In genomic region chr7:46665236-46665635, GRCm38 (mm10) we compare ENCODE assay signal across 8 mouse cellular contexts. TPM values are rescaled to one million over a fixed set of nuclear protein-coding genes. Genes with fewer than 3 reads are reported as not detected.
DNase-seq lines count a peak whose midpoint lies in the region; ATAC-seq and TF ChIP-seq lines count a peak whose summit lies in the region.

No protein-coding gene starts in this region.

- no peak overlapping the region for H3K4me3 ChIP-seq in hindbrain, embryonic 11.5 days (ENCODE audit: low read depth, low read length)
- no peak overlapping the region for H3K4me3 ChIP-seq in hindbrain, embryonic 16.5 days (ENCODE audit: low read length)
- no peak overlapping the region for H3K4me3 ChIP-seq in thymus, adult 2 months (ENCODE audit: control insufficient read depth, insufficient read depth, low read length)
- H3K4me3 ChIP-seq in limb, embryonic 11.5 days (ENCODE audit: low read depth, low read length): no peak overlapping the region

- no peaks in the 10 kb centered on the region for H3K36me3 ChIP-seq in hindbrain, embryonic 11.5 days (ENCODE audit: control insufficient read depth, insufficient read depth, low read length)
- H3K36me3 ChIP-seq in hindbrain, embryonic 16.5 days (ENCODE audit: control insufficient read depth, insufficient read depth, low read length): no peaks in the 10 kb centered on the region
- no peaks in the 10 kb centered on the region for H3K36me3 ChIP-seq in thymus, adult 2 months (ENCODE audit: control insufficient read depth, insufficient read depth, low read length)
- no peaks in the 10 kb centered on the region for H3K36me3 ChIP-seq in limb, embryonic 11.5 days (ENCODE audit: control insufficient read depth, insufficient read depth, low read length)

- H3K9me3 ChIP-seq in hindbrain, embryonic 11.5 days (ENCODE audit: control insufficient read depth, low read length): no peaks in the 10 kb centered on the region
- no peaks in the 10 kb centered on the region for H3K9me3 ChIP-seq in hindbrain, embryonic 16.5 days (ENCODE audit: control insufficient read depth, low read length)
- no peaks in the 10 kb centered on the region for H3K9me3 ChIP-seq in limb, embryonic 11.5 days (ENCODE audit: control insufficient read depth, low read length)

- H3K4me1 ChIP-seq in hindbrain, embryonic 11.5 days (replicated peaks; ENCODE audit: control insufficient read depth, insufficient read depth, low read length): no peaks in the 10 kb centered on the region
- H3K4me1 ChIP-seq in hindbrain, embryonic 16.5 days (ENCODE audit: control insufficient read depth, insufficient read depth, low read depth, low read length): peaks cover 9% of the 10 kb centered on the region
- no peaks in the 10 kb centered on the region for H3K4me1 ChIP-seq in thymus, adult 2 months (replicated peaks; ENCODE audit: control insufficient read depth, insufficient read depth, low read length)
- no peaks in the 10 kb centered on the region for H3K4me1 ChIP-seq in limb, embryonic 11.5 days (ENCODE audit: control insufficient read depth, insufficient read depth, low read length)

- no peak for ATAC-seq in hindbrain, embryonic 11.5 days (ENCODE audit: low FRiP score)
- ATAC-seq in hindbrain, embryonic 16.5 days: no peak
- no peak for ATAC-seq in limb, embryonic 11.5 days (ENCODE audit: insufficient number of reproducible peaks, low FRiP score, low TSS enrichment, low read depth)

- no peak for TF ChIP-seq POLR2A in thymus, adult 2 months (IDR thresholded peaks at IDR 0.05; ENCODE audit: control insufficient read depth, extremely low read depth, insufficient read depth, low read length, poor library complexity)

- no peak overlapping the region for H3K4me2 ChIP-seq in hindbrain, embryonic 11.5 days (replicated peaks; ENCODE audit: low read depth, low read length)
- H3K4me2 ChIP-seq in hindbrain, embryonic 16.5 days (ENCODE audit: low read length): no peak overlapping the region
- H3K4me2 ChIP-seq in limb, embryonic 11.5 days (ENCODE audit: low read depth, severe bottlenecking): no peak overlapping the region

- DNase-seq in hindbrain, embryonic 11.5 days (ENCODE audit: low spot score): peak; percentile 73
- DNase-seq in thymus, adult 2 months: peak; percentile 21
- DNase-seq in thymus, adult 18-20 months: no peak
- peak; percentile 43 for DNase-seq in cerebellum, adult 8-10 months
- DNase-seq in limb, embryonic 11.5 days (ENCODE audit: low spot score): peak; percentile 72
- peak; percentile 67 for DNase-seq in thymus, postnatal 4 days
- no peak for DNase-seq in left cerebral cortex, adult 11 months (ENCODE audit: low spot score)

- no peak overlapping the region for H3K9ac ChIP-seq in hindbrain, embryonic 11.5 days (ENCODE audit: low read depth, low read length)
- no peak overlapping the region for H3K9ac ChIP-seq in hindbrain, embryonic 16.5 days (ENCODE audit: low read depth, low read length)
- no peak overlapping the region for H3K9ac ChIP-seq in limb, embryonic 11.5 days (ENCODE audit: low read length)

- no peak overlapping the region for H3K27ac ChIP-seq in hindbrain, embryonic 11.5 days (ENCODE audit: low read depth, low read length)
- no peak overlapping the region for H3K27ac ChIP-seq in hindbrain, embryonic 16.5 days (ENCODE audit: low read depth, low read length)
- H3K27ac ChIP-seq in thymus, adult 2 months (ENCODE audit: control insufficient read depth, insufficient read depth, low read length): no peak overlapping the region
- H3K27ac ChIP-seq in limb, embryonic 11.5 days (replicated peaks; ENCODE audit: low read depth, low read length): no peak overlapping the region

- 40% methylated on average over 9 of the region's 9 CpGs for WGBS in hindbrain, embryonic 11.5 days
- WGBS in hindbrain, embryonic 16.5 days: 42% methylated on average over 9 of the region's 9 CpGs
- WGBS in thymus, adult 2 months: 26% methylated on average over 9 of the region's 9 CpGs
- 36% methylated on average over 9 of the region's 9 CpGs for WGBS in limb, embryonic 11.5 days

- peaks cover 4% of the 10 kb centered on the region; the same call in 1 of the 2 replicates for H3K27me3 ChIP-seq in hindbrain, embryonic 11.5 days (ENCODE audit: control insufficient read depth, insufficient read depth, low read length)
- no peaks in the 10 kb centered on the region for H3K27me3 ChIP-seq in hindbrain, embryonic 16.5 days (replicated peaks; ENCODE audit: control insufficient read depth, insufficient read depth, low read length)
- H3K27me3 ChIP-seq in thymus, adult 2 months (ENCODE audit: control insufficient read depth, insufficient read depth, low read length): no peaks in the 10 kb centered on the region; the same call in 1 of the 2 replicates
- H3K27me3 ChIP-seq in limb, embryonic 11.5 days (ENCODE audit: control insufficient read depth, insufficient read depth, low read length): peaks cover 5% of the 10 kb centered on the region; the same call in 1 of the 2 replicates

- TF ChIP-seq CTCF in thymus, adult 2 months (IDR thresholded peaks at IDR 0.05; ENCODE audit: borderline replicate concordance, control insufficient read depth, extremely low read depth, insufficient read depth, low read length, poor library complexity): peak; percentile 36; the same call in 1 of the 2 replicates

RNA-seq across cellular contexts. Expression of gene Tph1, which starts 7.1 kb away (rescaled TPM):
- polyA plus RNA-seq in hindbrain, embryonic 11.5 days (2014; fragmentation: Nextera tagmentation; extraction: Ambion mirVana): 0.61 TPM in 1 of 2 replicates, not detected in the other
- polyA plus RNA-seq in hindbrain, embryonic 16.5 days (2015; fragmentation: Nextera tagmentation; extraction: Ambion mirVana): 0.61 and 1.2 TPM in 2 replicates
- polyA plus RNA-seq in thymus, adult 2 months (2012; rRNA removed): 0.60 and 0.77 TPM in 2 replicates
- 0.40 TPM in 1 of 2 replicates, not detected in the other for polyA plus RNA-seq in limb, embryonic 11.5 days (2014; fragmentation: Nextera tagmentation; extraction: Ambion mirVana)

RNA-seq across cellular contexts. Expression of gene Sergef, which starts 25.6 kb away (rescaled TPM):
- 14.4 and 16.0 TPM in 2 replicates for polyA plus RNA-seq in hindbrain, embryonic 11.5 days (2014; fragmentation: Nextera tagmentation; extraction: Ambion mirVana)
- 42.2 and 50.6 TPM in 2 replicates for polyA plus RNA-seq in hindbrain, embryonic 16.5 days (2015; fragmentation: Nextera tagmentation; extraction: Ambion mirVana)
- 9.9 and 10.4 TPM in 2 replicates for polyA plus RNA-seq in thymus, adult 2 months (2012; rRNA removed)
- 11.1 and 13.2 TPM in 2 replicates for polyA plus RNA-seq in limb, embryonic 11.5 days (2014; fragmentation: Nextera tagmentation; extraction: Ambion mirVana)

RNA-seq across cellular contexts. Expression of gene Saal1, which starts 45.2 kb away (rescaled TPM):
- polyA plus RNA-seq in hindbrain, embryonic 11.5 days (2014; fragmentation: Nextera tagmentation; extraction: Ambion mirVana): 41.4 and 44.9 TPM in 2 replicates
- polyA plus RNA-seq in hindbrain, embryonic 16.5 days (2015; fragmentation: Nextera tagmentation; extraction: Ambion mirVana): 14.1 and 16.2 TPM in 2 replicates
- 14.4 and 17.2 TPM in 2 replicates for polyA plus RNA-seq in thymus, adult 2 months (2012; rRNA removed)
- polyA plus RNA-seq in limb, embryonic 11.5 days (2014; fragmentation: Nextera tagmentation; extraction: Ambion mirVana): 48.1 and 50.8 TPM in 2 replicates

RNA-seq across cellular contexts. Expression of gene Saa3, which starts 50.3 kb away (rescaled TPM):
- 0.07 and 0.20 TPM in 2 replicates for polyA plus RNA-seq in hindbrain, embryonic 11.5 days (2014; fragmentation: Nextera tagmentation; extraction: Ambion mirVana)
- 0.19 and 0.20 TPM in 2 replicates for polyA plus RNA-seq in hindbrain, embryonic 16.5 days (2015; fragmentation: Nextera tagmentation; extraction: Ambion mirVana)
- 6.8 and 11.4 TPM in 2 replicates for polyA plus RNA-seq in thymus, adult 2 months (2012; rRNA removed)
- 0.20 and 0.29 TPM in 2 replicates for polyA plus RNA-seq in limb, embryonic 11.5 days (2014; fragmentation: Nextera tagmentation; extraction: Ambion mirVana)

Comparison
In these comparisons a context has a peak if more than half of its experiments do, and no peak if none do; other contexts are left out.
1. DNase-seq: peak in hindbrain, embryonic 11.5 days (single experiment), thymus, adult 2 months (single experiment), cerebellum, adult 8-10 months (single experiment), limb, embryonic 11.5 days (single experiment) and thymus, postnatal 4 days (single experiment); none in thymus, adult 18-20 months (0 of 2) and left cerebral cortex, adult 11 months (single experiment).